Mouse (Mus musculus) kidney, postnatal 36 days (tissue): ENCODE measurements around the gene Arrb2.
"Not testable (repeated sequence)": the region's sequence is repeated elsewhere in the genome, so short reads cannot be mapped to it uniquely, and the experiment has no call there.

Experiments
- DNase-seq, 2 experiments: peaks; one replicate each; pipeline ENCODE4 v3.0.0; 2021 to 2022; ENCODE audit warnings: mixed read lengths in 2 of 2

Arrb2 gene

GRCm38 (mm10) chr11:70446756-70447155 lies 14.3 kb downstream of the Arrb2 start:
- no peak for DNase-seq

GRCm38 (mm10) chr11:70447373-70447772 lies 14.9 kb downstream of the Arrb2 start:
- DNase-seq: no peak

GRCm38 (mm10) chr11:70450926-70451325 lies 18.5 kb downstream of the Arrb2 start:
- DNase-seq: no peak

GRCm38 (mm10) chr11:70451797-70452498 lies 19.5 kb downstream of the Arrb2 start, which contains the start of gene Med11:
TSS of gene Med11 (plus strand) at chr11:70451919.
- DNase-seq: peak; percentile 99

GRCm38 (mm10) chr11:70453261-70454044 lies 21.0 kb downstream of the Arrb2 start:
- peak in 1 of 2 experiments; percentile 33 for DNase-seq

GRCm38 (mm10) chr11:70458688-70459600 lies 26.5 kb downstream of the Arrb2 start, which contains the start of gene Zmynd15:
TSS of gene Zmynd15 (plus strand) at chr11:70459433.
- peak in 1 of 2 experiments; percentile 29 for DNase-seq

- peak; percentile 63 to 76 for DNase-seq
Measured at GRCm38 (mm10) chr11:70459601-70460101, 27.2 kb downstream of the Arrb2 start, which contains the start of gene Cxcl16. TSS of gene Cxcl16 (minus strand) at chr11:70459984.

- DNase-seq: no peak
Measured at GRCm38 (mm10) chr11:70463970-70464369, 31.5 kb downstream of the Arrb2 start.

GRCm38 (mm10) chr11:70465211-70465610 lies 32.8 kb downstream of the Arrb2 start:
- DNase-seq: no peak

- DNase-seq: peak; percentile 34 to 76
Measured at GRCm38 (mm10) chr11:70465824-70466223, 33.4 kb downstream of the Arrb2 start.

- no peak for DNase-seq
Measured at GRCm38 (mm10) chr11:70467902-70468619, 35.6 kb downstream of the Arrb2 start.

GRCm38 (mm10) chr11:70469764-70470163 lies 37.3 kb downstream of the Arrb2 start:
- no peak for DNase-seq

GRCm38 (mm10) chr11:70472716-70473115 lies 40.3 kb downstream of the Arrb2 start:
- peak; percentile 71 to 81 for DNase-seq

- DNase-seq: not testable (repeated sequence)
Measured at GRCm38 (mm10) chr11:70473291-70473690, 40.9 kb downstream of the Arrb2 start.

GRCm38 (mm10) chr11:70474872-70475534 lies 42.6 kb downstream of the Arrb2 start:
- peak; percentile 71 to 77 for DNase-seq

GRCm38 (mm10) chr11:70485498-70485897 lies 53.1 kb downstream of the Arrb2 start:
- DNase-seq: peak; percentile 35 to 42

GRCm38 (mm10) chr11:70487816-70488215 lies 55.4 kb downstream of the Arrb2 start:
- no peak for DNase-seq

GRCm38 (mm10) chr11:70489138-70489537 lies 56.7 kb downstream of the Arrb2 start:
- DNase-seq: no peak

- DNase-seq: no peak
Measured at GRCm38 (mm10) chr11:70489684-70490083, 57.2 kb downstream of the Arrb2 start.
